Mouse (Mus musculus) megakaryocyte, embryonic 14.5 days (primary cell): ENCODE results near the gene Tbc1d16.

Experiments used
- FLI1 ChIP-seq: IDR thresholded peaks from 2 replicates; pipeline ENCODE4 v1.6.1; 2012; ENCODE audit warnings: low read length, inconsistent platforms, mixed read lengths
- GATA1 ChIP-seq: IDR thresholded peaks from 3 replicates; pipeline ENCODE4 v1.6.1; 2012; ENCODE audit warnings: mixed read lengths, low read length, inconsistent platforms, borderline replicate concordance

GRCm38 (mm10) chr11:119223124-119223890 is 5.0 kb downstream of the Tbc1d16 start:
- TF ChIP-seq GATA1 (no peak), FLI1 (no peak)
